Mouse (Mus musculus) B cell, adult 2 months (primary cell): ENCODE data around the gene Zfp213.
"Not testable (repeated sequence)": the region's sequence is repeated elsewhere in the genome, so short reads cannot be mapped to it uniquely, and the experiment has no call there.

ENCODE experiments used
- DNase-seq, 2 experiments: peaks; one replicate each; pipeline ENCODE4 v3.0.0; 2022

Gene Zfp213

DNA sequence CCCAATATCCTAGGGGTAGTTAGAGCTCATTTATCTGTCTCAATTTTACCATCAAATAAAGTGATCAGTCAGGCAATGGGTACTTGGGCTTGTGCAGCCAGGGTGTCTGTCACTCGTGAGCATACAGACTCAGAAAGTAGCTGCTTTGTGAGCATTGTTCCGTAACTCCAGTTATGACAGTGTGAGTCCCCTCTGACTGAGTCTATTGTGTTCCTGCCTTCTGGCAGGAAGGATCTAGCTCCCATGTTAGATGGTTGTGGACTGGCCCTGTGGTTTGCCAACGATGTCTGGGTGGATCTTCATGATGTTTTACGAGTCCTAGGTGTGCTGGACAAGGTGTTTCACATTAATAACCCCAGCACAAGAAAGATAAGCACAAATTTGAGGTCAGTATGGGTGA, 21.2 kb downstream of the Zfp213 start:
- peak in 1 of 2 experiments; percentile 0 for DNase-seq

DNA sequence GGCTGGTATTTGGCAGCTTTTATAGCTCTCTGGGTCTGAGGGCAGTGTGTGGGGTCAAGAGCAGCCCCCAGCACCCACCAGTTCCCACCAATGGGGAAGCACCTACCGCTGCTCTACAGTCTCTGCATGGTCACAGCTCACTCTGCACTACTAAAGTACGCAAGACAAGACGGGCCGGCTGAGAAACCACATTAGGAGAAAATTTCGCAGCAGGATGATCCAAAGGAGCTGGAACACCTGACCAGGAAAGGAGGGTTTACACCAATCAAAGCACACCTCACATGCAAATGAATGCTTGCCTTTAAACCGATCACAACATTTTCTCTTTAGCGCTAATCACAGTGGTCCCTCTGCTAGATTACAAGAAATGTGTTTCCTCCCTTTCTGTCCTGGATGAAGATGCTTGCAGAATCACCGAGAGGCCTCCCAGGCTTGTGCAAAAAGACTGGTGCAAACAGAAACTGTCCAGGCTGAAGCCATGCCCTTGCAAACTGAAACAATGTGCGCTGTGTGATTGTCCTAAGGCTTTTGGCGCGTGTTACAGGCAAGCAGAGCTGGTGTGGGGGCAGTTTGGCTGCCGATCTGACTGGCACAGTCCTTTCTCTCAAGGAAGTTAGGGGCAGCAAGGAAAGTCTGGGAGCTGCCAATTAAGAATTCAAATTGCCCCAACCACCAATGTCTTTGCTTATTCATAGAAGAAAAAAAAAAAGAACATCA, 21.9 kb downstream of the Zfp213 start:
- no peak for DNase-seq

DNA sequence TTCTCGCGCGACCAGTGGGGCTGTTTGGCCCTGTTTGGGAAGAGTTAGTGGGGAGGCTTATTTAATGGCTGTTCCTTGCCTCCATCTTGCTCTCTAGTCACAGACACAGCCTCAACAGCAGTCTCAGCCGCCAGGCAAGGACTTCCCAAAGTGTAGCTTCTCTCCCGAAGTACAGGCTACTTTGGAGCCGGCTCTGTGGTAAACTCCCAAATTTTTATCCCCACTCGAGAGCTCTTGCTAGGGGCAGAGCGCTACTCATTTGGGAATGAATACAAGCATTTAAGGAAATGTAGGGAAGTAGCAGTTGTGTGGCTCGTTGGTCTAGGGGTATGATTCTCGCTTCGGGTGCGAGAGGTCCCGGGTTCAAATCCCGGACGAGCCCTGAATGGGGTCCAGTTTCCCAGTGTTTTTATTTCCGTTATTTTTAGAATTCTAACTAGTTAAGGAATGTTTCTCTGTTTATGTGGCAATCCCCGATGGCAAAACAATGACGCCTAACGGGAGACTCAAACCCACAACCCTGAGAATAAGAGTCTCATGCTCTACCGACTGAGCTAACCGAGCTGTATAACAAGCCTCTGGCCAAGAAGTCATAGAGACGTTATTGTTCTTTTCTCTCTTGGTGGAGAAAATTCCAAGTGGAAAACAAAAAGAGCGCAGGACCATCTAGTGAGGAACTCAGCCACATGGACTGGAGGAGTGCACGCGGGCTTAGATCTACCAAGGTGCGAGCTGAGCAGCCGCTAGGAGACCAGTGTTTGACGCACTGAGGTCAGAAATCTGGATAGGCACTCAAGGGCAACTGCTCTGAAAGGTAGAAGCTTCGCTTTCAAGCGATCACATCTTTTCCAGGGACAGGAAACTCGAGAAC, 23.2 kb downstream of the Zfp213 start:
- DNase-seq: peak in 1 of 2 experiments; percentile 0

DNA sequence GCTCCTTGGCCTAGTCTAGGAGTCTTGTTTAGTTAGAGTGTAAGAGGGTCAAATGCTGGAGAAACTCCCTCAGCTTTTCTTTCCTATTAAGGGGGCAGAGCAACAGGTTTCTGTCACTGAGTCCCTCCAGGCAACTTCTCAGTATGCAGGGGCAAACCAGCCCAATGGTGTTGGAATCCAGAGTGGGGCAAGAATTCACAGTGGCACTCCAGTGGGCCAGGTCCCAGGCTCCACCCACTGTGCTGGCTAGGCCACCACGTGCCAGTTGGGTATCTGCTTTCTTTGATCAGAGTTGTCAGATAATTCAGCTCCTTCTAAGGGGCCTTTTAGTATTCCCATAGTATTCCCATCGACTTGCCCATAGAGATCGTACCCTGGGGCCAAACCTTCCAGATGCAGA, 23.9 kb downstream of the Zfp213 start:
- DNase-seq: no peak

DNA sequence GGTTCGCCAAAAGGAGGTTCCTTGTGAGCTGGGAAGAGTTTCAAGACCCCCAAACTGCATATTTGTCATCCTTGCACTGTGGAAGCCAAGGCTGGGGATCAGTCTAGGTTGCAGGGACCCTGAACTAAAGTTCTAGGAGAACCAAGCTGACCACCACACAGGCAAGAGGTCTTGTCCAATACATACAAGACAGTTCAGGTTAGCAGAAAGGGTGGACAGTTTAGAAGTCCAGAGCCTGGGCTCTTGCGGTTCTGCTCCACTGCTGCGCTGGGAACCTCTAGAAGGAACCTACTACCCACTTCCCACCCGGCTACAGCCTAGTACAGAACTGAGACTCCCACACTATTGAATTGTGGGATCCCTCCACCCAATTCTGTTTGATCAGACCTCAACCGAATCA, 24.4 kb downstream of the Zfp213 start:
- peak in 1 of 2 experiments; percentile 1 for DNase-seq

DNA sequence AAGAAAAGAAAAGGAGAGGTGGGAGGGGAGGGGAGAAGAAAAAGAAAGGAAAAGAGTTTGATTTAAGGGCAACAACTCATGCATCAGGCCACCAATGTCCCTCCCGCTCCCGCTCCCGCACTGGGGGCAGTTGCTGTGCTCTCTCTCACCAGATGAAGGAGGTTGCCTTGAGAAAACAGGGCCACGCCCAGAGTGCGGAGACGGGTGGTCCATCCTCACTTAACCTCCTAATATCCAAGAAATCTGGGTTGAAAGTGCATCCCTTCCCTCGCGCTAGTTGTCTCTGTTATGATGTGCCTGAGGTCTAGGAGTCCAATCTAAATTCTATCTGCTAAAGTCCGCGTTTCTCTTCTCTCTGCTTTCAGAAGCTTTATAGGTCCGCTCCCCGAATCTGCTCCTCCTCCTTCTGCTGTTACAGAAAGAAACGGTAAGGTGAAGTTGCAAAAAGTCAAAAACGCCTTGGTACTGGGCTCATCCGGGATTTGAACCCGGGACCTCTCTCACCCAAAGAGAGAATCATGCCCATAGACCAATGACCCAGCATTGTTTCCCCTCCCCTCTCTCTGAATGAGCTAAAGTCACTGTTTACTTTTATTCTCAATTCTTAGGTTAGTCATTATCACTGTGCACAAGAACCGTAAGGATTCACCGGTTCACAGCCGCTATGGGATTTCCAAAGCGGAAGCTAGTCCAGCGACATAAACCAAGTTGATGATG, 25.6 kb downstream of the Zfp213 start:
- DNase-seq: peak; percentile 37 to 45

DNA sequence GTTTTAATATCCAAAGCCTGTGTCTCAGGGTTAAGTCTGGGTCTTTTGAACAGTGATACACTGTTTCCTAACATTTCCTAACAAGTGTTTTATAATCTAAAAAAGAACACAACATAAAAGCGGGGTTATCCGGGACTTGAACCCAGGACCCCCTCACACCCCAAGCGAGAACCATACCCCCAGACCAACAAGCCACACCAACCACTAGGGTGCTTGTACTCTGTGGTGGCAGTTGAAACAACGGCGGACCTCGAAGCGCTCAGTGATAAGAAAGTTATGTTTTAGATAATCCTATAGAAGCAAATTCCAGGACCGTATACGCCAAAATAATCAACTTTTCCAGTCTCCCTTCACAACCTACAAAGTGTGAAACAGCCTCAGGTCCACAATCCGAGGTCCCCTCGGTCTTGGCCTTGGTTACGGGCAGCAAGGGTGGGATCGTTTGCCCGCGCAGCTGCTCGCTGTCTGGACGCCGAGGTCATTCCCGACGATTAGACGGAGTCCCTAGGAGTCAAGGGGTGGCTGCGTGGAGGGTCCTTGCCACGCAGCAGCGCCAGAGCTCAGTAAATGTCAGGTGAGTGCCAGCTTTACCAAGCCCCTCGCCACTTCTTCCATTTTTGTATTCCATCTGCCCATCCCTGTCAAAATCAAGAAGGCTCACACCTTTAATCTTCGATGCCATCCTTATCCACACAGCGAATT, 26.3 kb downstream of the Zfp213 start:
- no peak for DNase-seq

DNA sequence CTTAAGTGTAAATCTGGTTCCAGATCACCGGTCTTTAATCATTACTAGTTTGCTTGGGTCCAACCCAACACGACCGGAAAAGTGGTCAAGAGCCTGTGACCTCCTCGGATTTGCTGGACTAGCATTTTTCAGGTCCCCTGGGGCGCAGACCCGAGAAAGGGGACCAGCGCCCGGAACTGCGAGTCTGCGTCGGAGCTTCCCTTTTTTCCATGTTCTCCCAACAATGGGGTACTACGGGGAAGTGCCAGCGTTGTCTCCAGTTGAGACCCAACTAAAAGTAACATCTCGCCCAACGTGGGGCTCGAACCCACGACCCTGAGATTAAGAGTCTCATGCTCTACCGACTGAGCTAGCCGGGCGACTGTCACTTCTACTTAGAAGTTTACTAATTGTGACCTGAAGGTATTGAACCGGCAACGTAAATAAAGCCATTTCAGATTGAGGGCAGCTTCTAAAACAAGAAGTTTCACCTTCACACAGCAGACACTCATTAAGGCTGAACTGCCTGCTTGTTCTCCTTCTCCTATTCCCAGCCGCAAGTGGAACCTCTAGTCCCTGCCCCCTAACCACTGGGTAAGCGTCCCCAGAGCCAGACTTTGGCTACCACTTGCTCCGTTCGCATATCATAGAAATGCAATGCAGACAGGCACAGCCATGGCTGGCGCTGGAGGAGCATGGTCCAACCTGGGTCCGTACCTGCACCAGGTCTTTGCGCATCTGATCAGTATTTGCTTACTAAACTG, 28.8 kb downstream of the Zfp213 start:
- DNase-seq: not testable (repeated sequence)

DNA sequence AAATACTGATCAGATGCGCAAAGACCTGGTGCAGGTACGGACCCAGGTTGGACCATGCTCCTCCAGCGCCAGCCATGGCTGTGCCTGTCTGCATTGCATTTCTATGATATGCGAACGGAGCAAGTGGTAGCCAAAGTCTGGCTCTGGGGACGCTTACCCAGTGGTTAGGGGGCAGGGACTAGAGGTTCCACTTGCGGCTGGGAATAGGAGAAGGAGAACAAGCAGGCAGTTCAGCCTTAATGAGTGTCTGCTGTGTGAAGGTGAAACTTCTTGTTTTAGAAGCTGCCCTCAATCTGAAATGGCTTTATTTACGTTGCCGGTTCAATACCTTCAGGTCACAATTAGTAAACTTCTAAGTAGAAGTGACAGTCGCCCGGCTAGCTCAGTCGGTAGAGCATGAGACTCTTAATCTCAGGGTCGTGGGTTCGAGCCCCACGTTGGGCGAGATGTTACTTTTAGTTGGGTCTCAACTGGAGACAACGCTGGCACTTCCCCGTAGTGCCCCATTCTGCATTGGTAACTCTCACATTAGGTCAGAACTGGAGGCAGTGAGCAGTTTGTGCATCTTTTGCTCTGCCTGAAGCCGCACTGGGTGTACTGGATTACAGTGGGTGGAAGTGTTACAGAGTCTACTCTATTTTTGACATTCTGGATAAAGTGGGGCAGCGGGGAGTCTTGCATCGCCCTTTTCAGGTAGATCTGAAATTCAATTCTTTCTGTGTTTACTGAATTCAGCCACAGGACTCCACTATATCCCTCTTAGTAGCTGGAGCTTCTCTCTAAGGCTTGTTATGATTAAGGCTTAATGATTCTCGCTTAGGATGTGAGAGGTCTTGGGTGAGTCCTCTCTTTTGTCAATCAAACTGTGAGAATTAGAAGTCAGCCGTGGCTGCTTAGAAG, 30.2 kb downstream of the Zfp213 start:
- not testable (repeated sequence) for DNase-seq

DNA sequence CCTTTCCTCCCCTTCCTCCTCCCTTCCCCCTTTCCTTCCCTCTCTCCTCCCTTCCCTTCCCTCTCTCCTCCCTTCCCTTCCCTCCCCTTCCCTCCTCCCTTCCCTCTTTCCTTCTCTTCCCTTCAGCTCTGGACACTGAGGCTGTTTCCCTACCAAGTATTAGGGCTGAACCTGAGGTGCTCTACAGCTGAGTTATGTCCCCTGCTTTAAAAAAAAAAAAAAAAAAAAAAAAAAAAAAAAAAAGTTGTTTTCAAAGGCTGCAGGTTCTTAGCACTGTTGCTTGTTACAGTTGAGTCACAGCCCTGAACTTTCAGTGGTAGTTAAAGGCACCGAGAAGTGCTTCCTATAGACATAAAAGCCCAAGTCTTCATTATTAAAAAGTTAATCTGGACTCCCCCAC, 32.6 kb downstream of the Zfp213 start:
- not testable (repeated sequence) for DNase-seq

DNA sequence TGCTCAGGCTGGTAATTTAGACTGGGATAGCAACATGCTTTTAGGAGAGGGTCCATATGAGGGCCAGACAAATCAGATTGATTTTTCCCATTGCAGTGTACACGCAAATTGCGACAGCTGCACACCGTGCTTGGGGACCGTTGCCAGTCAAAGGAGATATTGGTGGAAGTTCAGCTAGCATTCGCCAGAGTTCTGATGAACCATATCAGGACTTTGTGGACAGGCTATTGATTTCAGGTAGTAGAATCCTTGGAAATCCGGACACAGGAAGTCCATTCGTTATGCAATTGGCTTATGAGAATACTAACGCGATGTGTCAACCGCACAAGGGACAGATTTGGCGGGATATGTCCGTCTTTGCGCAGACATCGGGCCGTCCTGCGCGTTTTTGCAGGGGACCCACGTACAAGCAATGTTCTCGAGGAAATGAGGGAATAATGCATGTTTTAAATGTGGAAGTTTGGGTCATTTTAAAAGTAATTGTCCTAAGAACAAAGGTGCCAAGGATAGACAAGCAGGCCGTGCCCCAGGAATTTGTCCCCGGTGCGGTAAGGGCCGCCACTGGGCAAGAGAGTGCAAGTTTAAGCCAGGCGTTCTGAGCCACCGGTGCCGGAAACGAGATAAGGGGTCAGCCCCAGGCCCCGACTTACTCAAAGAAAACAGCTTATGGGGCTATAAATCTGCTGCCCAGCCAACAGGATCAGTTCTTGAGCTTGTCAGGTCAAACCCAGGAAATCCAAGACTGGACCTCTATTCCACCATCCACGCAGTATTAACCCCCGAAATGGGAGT, 40.9 kb downstream of the Zfp213 start:
- DNase-seq: not testable (repeated sequence)

DNA sequence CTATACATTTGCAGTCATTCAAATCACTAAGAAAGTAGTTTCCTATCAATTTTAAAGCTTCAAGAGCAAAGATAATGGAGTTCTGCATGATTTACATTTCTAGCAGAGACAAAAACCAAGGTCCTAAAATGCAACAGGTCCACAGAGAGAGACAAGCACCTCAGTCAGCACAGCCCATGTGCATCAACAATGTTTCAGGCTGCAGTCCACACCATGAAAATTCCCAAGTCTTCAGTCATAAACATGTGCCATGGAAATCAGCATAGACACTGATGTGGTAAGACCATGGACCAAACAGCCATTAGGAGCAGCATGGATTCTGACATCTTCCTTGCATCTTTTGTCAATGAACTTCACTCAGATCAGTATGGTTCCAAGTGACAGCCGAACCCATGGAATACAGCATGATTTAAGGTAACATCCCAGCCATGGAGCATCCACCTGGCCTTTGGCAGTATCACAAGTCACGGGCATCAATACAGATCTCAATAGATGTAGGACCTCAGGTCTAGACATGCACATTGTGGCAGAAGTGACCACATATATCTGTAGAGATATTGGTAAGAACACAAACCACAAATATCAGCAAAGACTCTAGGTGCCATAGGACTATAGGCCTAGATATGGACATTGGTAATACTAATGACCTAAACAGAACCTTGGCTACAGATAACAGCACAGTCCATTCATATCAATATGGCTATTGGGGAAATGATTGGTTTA, 45.2 kb downstream of the Zfp213 start:
- no peak for DNase-seq
